Comparison of ENCODE assay signal across 8 mouse cellular contexts in the genomic region with DNA sequence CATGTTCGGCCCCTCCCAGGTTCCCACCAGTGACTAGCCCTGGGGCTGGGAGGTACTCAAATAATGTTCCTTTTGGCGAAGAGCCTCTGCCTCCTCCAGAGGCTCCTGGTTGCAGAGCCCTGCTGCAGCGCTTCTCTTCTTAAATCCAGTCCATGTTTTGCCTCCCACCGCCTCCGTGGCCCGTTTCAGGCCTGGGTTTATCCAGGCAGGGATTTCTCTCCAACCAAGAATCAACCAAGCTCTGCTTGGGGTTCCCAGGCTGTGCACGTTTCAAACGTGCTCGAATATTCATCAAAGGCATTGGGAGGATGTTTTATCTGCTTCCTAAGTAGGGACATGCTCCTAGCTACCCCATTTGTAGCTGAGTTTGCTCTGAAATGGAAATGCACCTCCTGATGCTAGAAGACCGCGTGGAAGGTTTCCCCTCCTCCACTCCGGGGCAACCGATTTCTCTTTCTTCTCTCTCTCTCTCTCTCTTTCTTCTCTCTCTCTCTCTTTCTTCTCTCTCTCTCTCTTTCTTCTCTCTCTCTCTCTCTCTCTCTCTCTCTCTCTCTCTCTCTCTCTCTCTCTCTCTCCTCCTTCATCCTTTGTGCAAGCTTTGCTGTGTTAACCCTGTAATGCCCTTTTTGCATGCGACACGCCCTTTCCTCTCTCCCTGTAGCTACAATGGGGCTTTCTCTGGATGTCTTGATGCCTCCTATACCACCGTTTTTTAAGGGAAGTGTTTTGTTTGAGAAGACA. TPM values are rescaled to one million over a fixed set of nuclear protein-coding genes. Genes with fewer than 3 reads are reported as not detected.
DNase-seq lines count a peak whose midpoint lies in the region; ATAC-seq and TF ChIP-seq lines count a peak whose summit lies in the region.

No protein-coding gene starts in this region.

- in situ Hi-C loops in Patski (cut with MboI; ENCODE audit: low pct_unique_long_range_greater_than_20kb): no loop called here

- WGBS in hindbrain, embryonic 16.5 days: under 1% methylated on average over 16 of the region's 16 CpGs
- 6% methylated on average over 15 of the region's 16 CpGs for WGBS in macrophage (ENCODE audit: missing documents)

- peaks cover 11% of the 10 kb centered on the region for H3K4me1 ChIP-seq in hindbrain, embryonic 16.5 days (ENCODE audit: control insufficient read depth, insufficient read depth, low read depth, low read length)

- peak; percentile 68 for DNase-seq in Patski (ENCODE audit: low read depth, low spot score)
- peak; percentile 95 for DNase-seq in cerebellum, postnatal 14 days
- DNase-seq in gastrocnemius, adult 18-20 months (ENCODE audit: low spot score): peak; percentile 81
- DNase-seq in left cerebral cortex, adult 18-20 months (ENCODE audit: low spot score in 2 of 2): peak; percentile 88 to 89
- DNase-seq in right cerebral cortex, adult 18-20 months: peak; percentile 87
- peak; percentile 43 for DNase-seq in urinary bladder, postnatal 10 days (ENCODE audit: low spot score)

- TF ChIP-seq CTCF in Patski (IDR thresholded peaks at IDR 0.05): no peak

- POLR2A ChIA-PET in Patski (lab: Charles Lee): interaction anchor here (0.6 to 0.9 kb wide), 5 partner anchors 83 to 308 kb away, joined by 3 to 4 read pairs (median 4); no protein-coding TSS in a partner anchor

- H3K36me3 ChIP-seq in hindbrain, embryonic 16.5 days (ENCODE audit: control insufficient read depth, insufficient read depth, low read length): no peaks in the 10 kb centered on the region
- H3K36me3 ChIP-seq in macrophage (ENCODE audit: inconsistent target): no peaks in the 10 kb centered on the region

- H3K4me2 ChIP-seq in hindbrain, embryonic 16.5 days (ENCODE audit: low read length): peak overlapping the region; percentile 69

- CTCF ChIA-PET in Patski (lab: Charles Lee): interaction anchor here (0.8 to 3.6 kb wide), 2 partner anchors 15 to 28 kb away, joined by 3 to 9 read pairs; no protein-coding TSS in a partner anchor

- H3K27ac ChIP-seq in hindbrain, embryonic 16.5 days (ENCODE audit: low read depth, low read length): peak overlapping the region; percentile 93
- no peak overlapping the region for H3K27ac ChIP-seq in macrophage

- ATAC-seq in Patski: peak; percentile 88
- ATAC-seq in hindbrain, embryonic 16.5 days: peak; percentile 95

- no peaks in the 10 kb centered on the region for H3K79me2 ChIP-seq in macrophage (ENCODE audit: inconsistent target)

- peaks cover 5% of the 10 kb centered on the region for H3K27me3 ChIP-seq in Patski
- H3K27me3 ChIP-seq in hindbrain, embryonic 16.5 days (replicated peaks; ENCODE audit: control insufficient read depth, insufficient read depth, low read length): no peaks in the 10 kb centered on the region

- no peaks in the 10 kb centered on the region for H3K9me3 ChIP-seq in hindbrain, embryonic 16.5 days (ENCODE audit: control insufficient read depth, low read length)

- peak overlapping the region; percentile 42 for H3K4me3 ChIP-seq in hindbrain, embryonic 16.5 days (ENCODE audit: low read length)
- peak overlapping the region; percentile 45 for H3K4me3 ChIP-seq in macrophage (ENCODE audit: inconsistent target)

- peak overlapping the region; percentile 73 for H3K9ac ChIP-seq in hindbrain, embryonic 16.5 days (ENCODE audit: low read depth, low read length)

RNA-seq across cellular contexts. Expression of gene Gm815, which starts 40.2 kb away (rescaled TPM):
- polyA plus RNA-seq in Patski (2021) (not detected), macrophage (2018) (not detected in 3 replicates)
- not detected for total RNA-seq in gastrocnemius, adult 18-20 months (2021)
- polyA plus RNA-seq in hindbrain, embryonic 16.5 days (2015; fragmentation: Nextera tagmentation; extraction: Ambion mirVana): not detected in 2 replicates
- total RNA-seq in left cerebral cortex, adult 18-20 months (2021): not detected
- not detected for total RNA-seq in macrophage (2018; cell fraction: chromatin; rRNA removed)
- total RNA-seq in macrophage (2018; cell fraction: cytosol; rRNA removed): not detected
- not detected for total RNA-seq in macrophage (2018; cell fraction: nucleus; rRNA removed)

Comparison
In these comparisons a context has a peak if more than half of its experiments do, and no peak if none do; other contexts are left out.
1. DNase-seq: peak in every context shown above with its lines; median percentile 95 in cerebellum, postnatal 14 days; 88 in left cerebral cortex, adult 18-20 months; 87 in right cerebral cortex, adult 18-20 months; 81 in gastrocnemius, adult 18-20 months; 68 in Patski; 43 in urinary bladder, postnatal 10 days.